Mouse (Mus musculus) heart, embryonic 14.5 days (tissue): ENCODE measurements around the gene Rnf148. TPM values are rescaled to one million over a fixed set of nuclear protein-coding genes. Genes with fewer than 3 reads are reported as not detected.

Source experiments
- ATAC-seq: fragments of 200-750 bp; cut with Nextera tagmentation; 2 replicates; pipeline ENCODE4 v1.8.0; 2017; ENCODE audit warnings: low read depth, moderate TSS enrichment; ENCODE audit not compliant: insufficient number of reproducible peaks, insufficient read depth, low FRiP score
- H3K27ac ChIP-seq, 2 experiments: fragments of 200-500 bp in 1 of 2; fragments of 300-500 bp in 1 of 2; sonication (generic) in 1 of 2; replicated peaks in 1 of 2; 2 replicates each; pipeline ENCODE4 v1.5.1; 2012 to 2014; ENCODE audit warnings: low read depth in 2 of 2, low read length in 2 of 2, control low read depth in 1 of 2, mild to moderate bottlenecking in 1 of 2, mixed read lengths in 1 of 2; ENCODE audit not compliant: control insufficient read depth in 1 of 2, insufficient read depth in 1 of 2
- H3K27me3 ChIP-seq: fragments of 300-500 bp; sonication (generic); 2 replicates; pipeline ENCODE4 v1.6.1; 2014; ENCODE audit warnings: mild to moderate bottlenecking, low read length, control low read depth; ENCODE audit not compliant: control insufficient read depth, insufficient read depth
- H3K36me3 ChIP-seq: fragments of 300-500 bp; sonication (generic); 2 replicates; pipeline ENCODE4 v1.6.1; 2014; ENCODE audit warnings: mild to moderate bottlenecking, control low read depth, low read length, mixed read lengths; ENCODE audit not compliant: control insufficient read depth, insufficient read depth
- H3K4me1 ChIP-seq, 2 experiments: fragments of 200-500 bp in 1 of 2; fragments of 300-500 bp in 1 of 2; sonication (generic) in 1 of 2; 2 replicates each; pipeline ENCODE4 v1.6.1; 2012 to 2014; ENCODE audit warnings: low read length in 2 of 2, control low read depth in 1 of 2, mixed read lengths in 1 of 2; ENCODE audit not compliant: control insufficient read depth in 2 of 2, insufficient read depth in 2 of 2
- H3K4me2 ChIP-seq: fragments of 300-500 bp; sonication (generic); 2 replicates; pipeline ENCODE4 v1.6.1; 2014; ENCODE audit warnings: mild to moderate bottlenecking, low read length
- H3K4me3 ChIP-seq, 2 experiments: fragments of 200-500 bp in 1 of 2; fragments of 300-500 bp in 1 of 2; sonication (generic) in 1 of 2; 2 replicates each; pipeline ENCODE4 v1.5.1; 2012 to 2014; ENCODE audit warnings: low read length in 2 of 2, mild to moderate bottlenecking in 2 of 2, control low read depth in 1 of 2, low read depth in 1 of 2, moderate library complexity in 1 of 2; ENCODE audit not compliant: control insufficient read depth in 1 of 2, insufficient read depth in 1 of 2
- H3K9ac ChIP-seq: fragments of 300-500 bp; sonication (generic); 2 replicates; pipeline ENCODE4 v1.6.1; 2014; ENCODE audit warnings: mild to moderate bottlenecking, low read length
- H3K9me3 ChIP-seq: fragments of 300-500 bp; sonication (generic); 2 replicates; pipeline ENCODE4 v1.6.1; 2016; ENCODE audit warnings: low read length, control low read depth; ENCODE audit not compliant: control insufficient read depth
- WGBS: fragments of 180-500 bp; shearing (Covaris S2); extraction: QIAGEN DNeasy Blood & Tissue Kit; methylation state at CpG from one replicate; pipeline ENCODE4 v1.1.7; 2014; 5-methylcytosine and 5-hydroxymethylcytosine counted together
- polyA plus RNA-seq: library from polyadenylated mRNA; unstranded; fragments of >200 nt; fragmentation: Nextera tagmentation; extraction: Ambion mirVana; gene quantifications from 2 replicates; pipeline ENCODE4 v1.2.1, GENCODE M21; 2014

The Rnf148 gene
- polyA plus RNA-seq: not detected in 2 replicates

DNA sequence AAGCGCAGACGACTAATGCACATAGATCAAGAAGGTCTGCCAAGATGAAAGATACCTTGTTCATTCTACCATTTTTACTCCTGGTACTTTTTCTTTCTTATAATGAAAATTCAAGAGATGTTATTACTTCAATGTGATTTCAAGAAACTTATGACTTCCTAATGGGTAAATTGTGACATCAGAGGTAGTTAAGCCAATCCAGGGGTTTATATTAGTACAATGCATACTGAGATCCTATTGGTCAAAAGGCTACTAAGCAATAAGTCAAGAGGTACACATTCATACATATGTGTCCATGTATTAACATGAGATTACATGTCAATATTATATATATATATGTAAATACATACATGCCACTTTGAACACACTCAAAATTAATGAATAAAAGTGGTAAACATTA, at the start of gene Rnf148:
Gene Rnf148, minus strand, starts transcription at position 101 of the 400 bp plus-strand sequence.
- Histone ChIP-seq H3K4me3 (no peak within 1 kb of the TSS), H3K4me2 (no peak within 1 kb of the TSS), H3K9me3 (no peaks in the 10 kb centered on the region), H3K9ac (no peak within 1 kb of the TSS), H3K27ac (no peak within 1 kb of the TSS), H3K4me1 (no peaks in the 10 kb centered on the region), H3K27me3 (no peaks in the 10 kb centered on the region), H3K36me3 (no peaks in the 10 kb centered on the region)
- no peak for ATAC-seq
- 72% methylated on average over 2 of the region's 2 CpGs for WGBS

DNA sequence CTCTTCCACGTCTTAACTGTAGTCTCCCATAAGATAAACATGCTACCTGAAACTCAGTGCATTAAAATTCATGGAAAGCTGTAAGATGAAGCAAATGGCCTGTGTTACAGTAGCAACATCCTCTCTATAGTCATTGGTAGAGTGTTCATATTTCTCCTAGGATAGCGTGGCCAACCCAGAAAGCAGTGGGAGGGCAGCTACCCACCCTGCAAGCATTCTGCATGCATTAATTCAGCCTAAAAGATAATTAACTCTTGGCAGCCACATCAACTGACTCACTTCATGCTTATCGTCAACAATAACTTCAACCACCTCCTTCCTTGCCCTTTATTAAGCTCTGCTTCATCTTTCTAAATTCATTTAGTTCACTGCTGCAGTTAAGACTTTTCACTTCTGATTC, 45.9 kb upstream of the Rnf148 start:
- no peaks in the 10 kb centered on the region for H3K36me3 ChIP-seq
- WGBS: 66% methylated on average over 3 of the region's 3 CpGs
- no peak overlapping the region for H3K9ac ChIP-seq
- no peak overlapping the region for H3K4me2 ChIP-seq
- no peaks in the 10 kb centered on the region for H3K27me3 ChIP-seq
- ATAC-seq: no peak
- no peaks in the 10 kb centered on the region for H3K9me3 ChIP-seq
- no peak overlapping the region for H3K27ac ChIP-seq
- no peak overlapping the region for H3K4me3 ChIP-seq
- H3K4me1 ChIP-seq: no peaks in the 10 kb centered on the region

DNA sequence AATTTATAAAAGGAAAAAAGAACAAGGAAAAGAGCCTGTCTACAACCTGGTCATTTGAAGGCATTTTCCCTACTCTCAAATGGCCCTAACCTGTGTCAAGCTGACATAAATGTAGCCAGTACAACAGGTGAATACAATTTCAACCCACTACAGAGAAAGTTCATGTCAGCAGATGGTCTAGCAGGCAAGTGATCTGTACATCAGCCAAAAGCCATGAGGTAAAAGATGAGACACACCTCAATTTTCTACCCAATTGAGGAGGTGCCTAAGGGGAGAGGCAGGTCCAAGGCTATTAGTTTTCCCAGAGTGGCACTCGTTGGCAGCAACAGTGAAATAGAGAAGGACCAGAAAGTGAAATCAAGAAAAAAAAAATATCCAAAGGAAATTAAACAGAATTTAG, 23.2 kb upstream of the Rnf148 start:
- WGBS: 40% methylated on average over 1 of the region's 1 CpGs
- ATAC-seq: no peak

DNA sequence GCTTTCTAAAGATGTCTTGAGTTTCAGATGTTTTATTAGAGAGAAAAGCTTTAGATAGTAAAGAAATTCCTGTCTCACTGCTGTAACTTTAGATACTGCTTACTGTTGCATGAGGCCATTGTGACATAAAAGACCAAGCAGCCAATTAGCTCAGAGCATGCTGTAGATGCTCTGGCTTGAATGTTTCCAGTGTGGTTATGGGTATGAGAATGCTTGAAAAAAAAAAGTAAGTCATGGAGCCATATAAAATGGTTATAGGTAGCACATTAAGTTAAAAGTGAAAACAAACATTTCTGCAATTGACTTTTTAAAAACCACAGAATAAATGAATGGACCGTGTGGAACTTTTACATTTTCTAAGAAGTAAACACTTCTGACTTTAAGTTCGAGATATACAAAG, 4.7 kb downstream of the Rnf148 start, which contains the start of gene Rnf133:
Gene Rnf133, minus strand, starts transcription at position 101 of the 400 bp plus-strand sequence.
- Histone ChIP-seq H3K27me3 (no peaks in the 10 kb centered on the region), H3K4me1 (peaks cover 2 to 3% of the 10 kb centered on the region in 2 experiments; a peak in 1 of 4 replicates), H3K27ac (no peak within 1 kb of the TSS), H3K4me3 (no peak within 1 kb of the TSS), H3K4me2 (no peak within 1 kb of the TSS), H3K9me3 (no peaks in the 10 kb centered on the region), H3K9ac (no peak within 1 kb of the TSS), H3K36me3 (no peaks in the 10 kb centered on the region)
- WGBS: 82% methylated on average over 2 of the region's 2 CpGs
- no peak for ATAC-seq

More for the DNA sequence above, 23.2 kb upstream of the Rnf148 start:
- Histone ChIP-seq H3K9me3 (no peaks in the 10 kb centered on the region), H3K4me2 (no peak overlapping the region), H3K27ac (no peak overlapping the region), H3K9ac (no peak overlapping the region), H3K36me3 (no peaks in the 10 kb centered on the region), H3K4me1 (no peaks in the 10 kb centered on the region), H3K4me3 (no peak overlapping the region), H3K27me3 (no peaks in the 10 kb centered on the region)

DNA sequence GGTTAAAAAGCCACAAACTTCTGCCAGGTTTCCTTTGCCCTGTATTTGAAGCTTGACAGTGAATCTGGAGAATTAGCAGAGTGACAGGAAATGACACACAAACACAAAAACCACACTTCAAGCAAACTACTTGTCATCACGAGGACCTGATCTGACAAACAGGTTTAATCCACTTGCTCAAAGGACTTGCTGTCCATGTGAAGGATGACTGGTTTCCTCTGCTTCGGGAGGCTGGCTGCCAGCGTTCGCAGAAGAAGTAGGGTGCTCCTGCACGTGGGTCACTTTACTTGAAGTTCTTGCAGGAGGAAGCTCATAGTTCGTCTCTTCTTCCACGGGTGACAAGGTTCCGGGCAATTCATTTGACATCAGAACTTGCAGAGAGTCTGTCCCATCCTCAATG, 6.2 kb downstream of the Rnf148 start:
- H3K27me3 ChIP-seq: no peaks in the 10 kb centered on the region
- H3K4me3 ChIP-seq: no peak overlapping the region
- no peak overlapping the region for H3K9ac ChIP-seq
- no peak overlapping the region for H3K4me2 ChIP-seq
- H3K4me1 ChIP-seq: peaks cover 2 to 3% of the 10 kb centered on the region in 2 experiments; a peak in 1 of 4 replicates
- no peak overlapping the region for H3K27ac ChIP-seq
- WGBS: 61% methylated on average over 8 of the region's 8 CpGs
- no peaks in the 10 kb centered on the region for H3K36me3 ChIP-seq
- no peak for ATAC-seq
- H3K9me3 ChIP-seq: no peaks in the 10 kb centered on the region

DNA sequence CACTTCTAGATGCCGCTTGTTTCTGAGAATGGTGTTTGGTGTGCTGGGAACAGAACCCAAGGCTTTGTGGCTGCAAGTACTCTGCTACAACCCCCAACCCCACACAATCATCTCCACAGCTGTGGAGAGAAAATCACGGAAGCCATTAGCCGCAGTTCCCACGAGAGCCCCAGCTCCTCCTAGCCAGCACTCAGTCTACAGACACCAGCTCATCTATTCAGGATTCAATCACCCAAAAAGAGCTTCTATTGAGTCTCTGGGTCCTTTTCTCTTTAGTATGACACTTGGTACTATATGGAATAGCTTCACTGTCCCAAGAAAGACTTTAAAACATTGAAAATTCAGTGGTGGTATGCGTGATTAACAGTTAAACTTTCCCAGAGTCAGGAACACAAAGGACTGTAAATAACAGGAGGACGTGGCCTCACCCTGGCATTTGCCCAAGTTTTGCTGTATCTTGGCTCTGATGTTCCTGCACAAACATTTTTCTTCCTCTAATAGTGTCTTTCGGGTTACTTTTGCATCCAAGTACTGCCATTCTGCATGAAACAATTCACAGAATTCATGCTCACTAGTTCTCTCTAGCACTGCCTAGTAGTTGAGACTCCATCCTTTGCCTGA, 7.2 kb downstream of the Rnf148 start:
- H3K27ac ChIP-seq: no peak overlapping the region; a peak in 1 of 4 replicates
- no peaks in the 10 kb centered on the region for H3K27me3 ChIP-seq
- no peak overlapping the region for H3K4me2 ChIP-seq
- H3K4me3 ChIP-seq: no peak overlapping the region
- H3K4me1 ChIP-seq: peaks cover 2 to 3% of the 10 kb centered on the region in 2 experiments; a peak in 1 of 4 replicates
- H3K9me3 ChIP-seq: no peaks in the 10 kb centered on the region
- no peak overlapping the region for H3K9ac ChIP-seq
- 62% methylated on average over 7 of the region's 7 CpGs for WGBS
- no peaks in the 10 kb centered on the region for H3K36me3 ChIP-seq
- ATAC-seq: no peak

DNA sequence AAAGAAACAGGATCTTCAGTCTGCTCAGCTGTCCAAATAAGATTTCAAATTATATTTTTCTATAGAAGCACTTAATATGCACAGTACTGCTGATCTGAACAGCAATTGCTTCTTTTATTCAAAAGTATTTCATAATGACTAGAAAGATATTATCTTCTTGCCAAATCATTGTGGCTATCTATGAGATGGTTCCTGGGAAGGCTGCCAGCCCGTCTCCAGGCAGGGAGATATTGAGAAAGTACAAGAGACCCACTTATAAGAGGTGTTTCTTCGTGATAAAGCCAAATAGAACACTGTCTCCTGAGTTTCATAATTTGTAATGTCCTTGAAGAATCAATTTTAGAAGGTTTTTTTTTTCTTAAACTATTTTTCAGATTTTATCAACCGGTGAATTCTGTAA, 17.9 kb downstream of the Rnf148 start:
- H3K4me1 ChIP-seq: no peaks in the 10 kb centered on the region

DNA sequence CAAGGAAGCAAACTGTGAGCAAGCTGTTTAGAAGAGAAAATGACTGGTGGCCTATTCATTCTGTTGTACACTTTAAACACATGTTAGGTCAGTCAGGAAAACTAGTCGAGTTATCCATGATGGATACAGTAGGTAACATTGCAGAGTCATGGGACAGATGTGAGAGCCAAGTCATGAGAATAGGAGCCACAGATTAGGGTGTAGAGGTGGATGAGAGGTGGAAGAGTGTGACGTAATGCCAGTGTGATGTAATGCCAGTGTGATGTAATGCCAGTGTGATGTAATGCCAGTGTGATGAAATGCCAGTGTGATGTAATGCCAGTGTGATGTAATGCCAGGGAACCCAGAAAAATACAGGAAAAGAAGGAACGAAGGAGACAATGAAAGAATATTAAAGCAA, 19.7 kb downstream of the Rnf148 start:
- no peak overlapping the region for H3K27ac ChIP-seq
- no peaks in the 10 kb centered on the region for H3K36me3 ChIP-seq
- H3K4me3 ChIP-seq: no peak overlapping the region
- H3K4me1 ChIP-seq: peaks cover 2% of the 10 kb centered on the region in 2 experiments; a peak in 1 of 4 replicates
- H3K4me2 ChIP-seq: no peak overlapping the region
- no peaks in the 10 kb centered on the region for H3K27me3 ChIP-seq
- no peak overlapping the region for H3K9ac ChIP-seq
- 85% methylated on average over 3 of the region's 3 CpGs for WGBS
- no peaks in the 10 kb centered on the region for H3K9me3 ChIP-seq
- no peak for ATAC-seq

More for the DNA sequence above, 17.9 kb downstream of the Rnf148 start:
- H3K4me2 ChIP-seq: no peak overlapping the region
- H3K9ac ChIP-seq: no peak overlapping the region
- H3K27ac ChIP-seq: no peak overlapping the region
- no peaks in the 10 kb centered on the region for H3K27me3 ChIP-seq
- H3K9me3 ChIP-seq: no peaks in the 10 kb centered on the region
- ATAC-seq: no peak
- H3K4me3 ChIP-seq: no peak overlapping the region
- 65% methylated on average over 3 of the region's 3 CpGs for WGBS
- no peaks in the 10 kb centered on the region for H3K36me3 ChIP-seq
